Mouse (Mus musculus) Muller cell, postnatal 12 days (primary cell): ENCODE measurements around the gene Tcte3.
A peak's percentile ranks its signal among the peaks of the same experiment; 100 is the strongest.
"Not testable (repeated sequence)": the region's sequence is repeated elsewhere in the genome, so short reads cannot be mapped to it uniquely, and the experiment has no call there.

Experiments
- DNase-seq: peaks from one replicate; pipeline ENCODE4 v3.0.0-alpha.2; 2015; ENCODE audit errors: inconsistent ontology term

The Tcte3 gene

DNA sequence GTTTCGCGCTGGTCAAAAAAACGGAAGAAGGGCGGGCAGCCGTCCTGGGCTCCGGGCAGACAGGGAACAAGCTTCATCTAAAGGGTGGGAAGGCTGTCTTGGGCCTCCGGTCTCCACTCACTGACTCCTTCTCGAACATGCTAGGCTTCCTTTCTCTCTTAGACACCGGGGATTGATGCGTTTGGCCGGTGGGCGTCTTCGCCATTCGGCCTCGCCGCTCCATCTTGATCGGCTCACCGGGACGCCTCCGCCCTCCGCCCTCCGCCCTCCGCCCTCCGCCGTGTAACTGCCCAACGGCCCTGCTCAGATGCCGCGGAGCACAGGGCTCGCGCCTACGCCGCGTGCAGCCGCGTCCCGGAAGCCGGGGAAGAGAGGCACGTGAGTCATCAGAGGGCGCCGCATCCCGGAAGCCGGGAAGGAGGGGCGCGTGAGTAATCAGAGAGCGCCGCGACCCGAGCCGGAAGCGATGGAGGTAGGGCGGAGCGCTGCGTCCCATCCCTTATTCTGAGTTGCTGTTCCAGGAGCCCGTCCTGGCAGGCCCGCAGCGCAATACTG lies at the start of gene Tcte3, which contains the start of the genes Ermard and Gm3448:
TSS of gene Tcte3 (minus strand) at position 314 of the 555 bp plus-strand sequence.
TSS of gene Ermard (plus strand) at position 34 of the 555 bp plus-strand sequence.
TSS of gene Gm3448 (minus strand) at position 363 of the 555 bp plus-strand sequence.
- not testable (repeated sequence) for DNase-seq

DNA sequence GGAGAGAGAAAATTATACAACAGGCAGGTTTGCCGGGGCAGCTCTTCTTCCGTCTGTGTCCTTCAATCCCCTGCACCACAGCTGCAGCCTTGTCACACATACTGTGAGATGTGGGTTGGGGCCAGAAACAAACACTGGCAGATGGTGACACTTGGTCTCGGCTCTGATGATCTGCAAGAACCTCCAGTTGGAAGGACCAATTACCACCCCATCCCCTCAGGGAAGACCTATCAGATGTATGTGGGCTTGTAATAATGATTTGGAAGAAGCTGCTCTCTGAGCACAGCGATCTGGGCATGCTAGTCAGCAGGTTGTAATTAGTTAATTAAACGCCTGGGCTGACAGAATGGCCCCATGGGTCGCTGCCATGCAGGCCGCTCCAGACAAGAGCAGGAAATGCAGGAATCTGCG lies 47.3 kb upstream of the Tcte3 start:
- peak; percentile 52 for DNase-seq

DNA sequence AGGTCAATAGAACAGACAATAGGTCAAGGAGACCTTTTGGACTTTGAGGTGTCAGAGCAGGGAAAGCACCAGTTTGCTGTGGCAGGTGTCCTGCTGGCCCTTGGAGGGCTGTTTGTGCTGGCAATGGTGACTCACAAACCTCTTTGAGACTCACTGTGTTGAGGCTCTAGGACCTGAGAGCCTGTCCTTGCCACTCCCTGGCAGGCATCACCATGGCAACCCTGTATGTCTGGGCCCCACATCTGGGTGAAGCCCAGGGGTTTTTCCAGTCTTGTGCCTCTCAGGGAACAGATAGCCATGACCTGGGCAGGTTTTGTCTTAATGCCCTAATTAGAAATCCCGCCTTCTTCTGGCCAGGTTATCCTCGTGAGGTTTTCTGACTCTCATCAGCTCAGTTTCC lies 46.9 kb upstream of the Tcte3 start:
- DNase-seq: no peak

DNA sequence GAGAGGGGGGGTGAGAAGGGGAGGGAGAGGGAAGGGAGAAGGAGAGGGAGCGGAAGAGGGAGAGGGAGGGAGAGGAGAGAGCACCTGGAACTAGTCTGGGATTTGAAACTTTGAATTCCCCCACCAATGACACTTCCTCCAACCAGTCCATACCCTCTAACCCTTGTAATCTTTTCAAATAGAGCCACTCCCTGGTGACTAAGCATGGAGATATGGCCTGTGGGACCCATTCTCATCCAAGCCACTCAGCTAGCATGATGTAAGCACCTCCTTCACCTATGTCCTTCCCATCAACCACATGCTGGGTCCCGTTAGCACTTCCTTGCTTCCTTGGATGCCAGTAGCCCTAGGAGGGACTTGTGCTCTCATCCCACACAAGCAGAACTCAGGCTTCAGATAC lies 43.7 kb upstream of the Tcte3 start:
- DNase-seq: no peak

DNA sequence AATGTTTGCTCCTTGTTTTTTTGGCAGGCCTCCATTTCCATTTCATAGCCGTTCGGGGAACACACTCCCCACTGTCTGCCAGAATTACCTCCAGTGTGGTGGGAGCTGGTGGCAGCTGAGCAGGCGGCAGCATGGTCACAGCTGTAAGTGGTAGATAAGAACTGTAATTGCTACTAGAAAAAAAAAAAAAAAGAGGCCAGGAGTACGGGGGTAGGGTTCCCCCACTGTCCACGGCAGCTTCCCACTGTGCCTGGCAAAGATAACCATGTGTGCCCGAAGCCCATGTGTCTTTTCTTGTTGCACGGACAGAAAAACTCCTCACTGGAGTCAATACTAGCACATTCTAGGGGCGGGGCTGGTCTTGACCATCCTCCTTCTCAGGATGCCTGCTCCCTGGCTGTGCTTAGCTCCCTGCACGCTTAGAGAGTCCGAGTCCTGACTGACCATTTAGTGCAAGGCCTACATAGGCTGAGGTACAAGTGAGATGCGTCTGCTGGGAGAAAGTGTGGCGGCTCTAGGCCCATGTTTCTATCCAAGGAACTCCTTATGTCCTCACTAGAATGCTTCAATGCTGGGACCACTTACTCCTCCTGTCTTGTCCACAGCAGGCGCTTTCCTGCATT lies 43.0 kb upstream of the Tcte3 start:
- no peak for DNase-seq

DNA sequence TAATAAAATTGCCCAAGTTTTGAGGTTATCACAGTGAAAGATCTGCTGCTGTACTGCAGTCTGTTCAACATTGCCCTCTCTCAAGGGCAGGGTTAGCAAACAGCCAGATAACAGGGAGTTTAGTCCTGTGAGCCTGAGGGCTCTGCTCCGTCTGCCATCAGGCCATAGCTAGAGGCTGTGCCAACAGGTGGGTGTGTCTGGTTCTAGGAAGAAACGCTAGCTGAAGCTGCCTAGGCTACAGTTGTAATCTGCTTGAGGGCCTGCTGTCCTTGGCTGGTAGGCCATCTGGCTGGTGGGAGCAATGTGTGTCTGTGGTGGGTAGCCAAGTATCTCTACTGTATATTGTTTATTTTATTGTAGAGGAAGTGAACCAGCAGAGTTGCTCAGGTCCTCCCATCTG lies 36.2 kb upstream of the Tcte3 start:
- DNase-seq: no peak

DNA sequence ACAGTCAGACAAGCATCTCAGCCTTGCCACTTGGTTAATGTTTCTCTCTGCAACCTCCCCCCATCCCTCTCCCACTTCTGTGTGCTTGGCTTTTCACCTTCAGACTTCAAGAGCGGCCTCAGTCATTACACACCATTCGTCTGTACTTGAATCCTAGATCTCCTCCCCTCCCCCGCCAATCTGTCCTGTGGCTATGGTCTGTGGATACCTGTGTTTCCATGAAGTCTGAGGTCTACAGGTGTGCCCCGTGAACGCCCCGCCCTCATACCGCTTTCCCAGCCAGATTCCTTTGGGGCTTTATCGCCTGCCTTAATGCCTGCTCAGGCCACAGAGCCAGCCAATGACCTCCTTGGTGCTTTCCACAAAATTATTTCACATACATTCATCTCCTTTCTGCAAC lies 33.7 kb upstream of the Tcte3 start:
- no peak for DNase-seq

DNA sequence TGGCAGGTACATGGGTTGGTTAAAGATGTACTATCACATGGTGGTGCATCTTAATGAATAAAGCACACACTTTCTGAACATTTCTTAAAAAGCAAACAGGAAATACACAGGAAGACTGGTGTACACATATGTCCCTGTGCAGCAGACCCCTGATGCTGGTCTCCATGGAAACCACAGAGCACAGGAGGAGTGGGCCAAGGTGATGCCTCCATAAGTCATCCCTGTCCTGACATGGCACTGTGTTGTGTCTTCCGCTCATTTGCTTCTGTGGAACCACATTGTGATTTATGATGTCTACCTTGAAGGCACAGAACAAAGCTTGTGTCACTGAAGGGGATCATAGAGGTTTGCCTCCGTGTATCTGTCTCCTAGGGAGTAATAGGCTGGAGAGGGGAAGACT lies 30.9 kb upstream of the Tcte3 start:
- no peak for DNase-seq

DNA sequence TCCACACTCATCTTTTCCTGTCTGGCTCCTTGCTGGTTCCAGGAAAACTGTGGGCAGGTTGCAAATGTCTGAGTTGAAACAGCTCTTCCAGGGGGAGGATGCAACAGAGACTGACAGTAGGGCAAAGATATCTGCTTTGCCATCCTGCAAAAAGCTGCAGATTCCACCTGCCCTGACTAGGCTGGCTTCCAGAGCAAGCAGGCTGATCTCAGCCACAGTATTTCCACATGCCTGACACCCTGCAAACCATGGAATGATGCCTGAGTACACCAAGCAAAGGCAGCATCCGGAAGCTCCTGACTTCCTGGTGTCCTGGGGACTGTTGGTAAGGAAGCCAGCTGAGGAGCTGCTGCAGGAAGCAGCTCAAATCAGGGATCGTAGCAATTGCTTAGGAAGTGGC lies 27.8 kb upstream of the Tcte3 start:
- no peak for DNase-seq

DNA sequence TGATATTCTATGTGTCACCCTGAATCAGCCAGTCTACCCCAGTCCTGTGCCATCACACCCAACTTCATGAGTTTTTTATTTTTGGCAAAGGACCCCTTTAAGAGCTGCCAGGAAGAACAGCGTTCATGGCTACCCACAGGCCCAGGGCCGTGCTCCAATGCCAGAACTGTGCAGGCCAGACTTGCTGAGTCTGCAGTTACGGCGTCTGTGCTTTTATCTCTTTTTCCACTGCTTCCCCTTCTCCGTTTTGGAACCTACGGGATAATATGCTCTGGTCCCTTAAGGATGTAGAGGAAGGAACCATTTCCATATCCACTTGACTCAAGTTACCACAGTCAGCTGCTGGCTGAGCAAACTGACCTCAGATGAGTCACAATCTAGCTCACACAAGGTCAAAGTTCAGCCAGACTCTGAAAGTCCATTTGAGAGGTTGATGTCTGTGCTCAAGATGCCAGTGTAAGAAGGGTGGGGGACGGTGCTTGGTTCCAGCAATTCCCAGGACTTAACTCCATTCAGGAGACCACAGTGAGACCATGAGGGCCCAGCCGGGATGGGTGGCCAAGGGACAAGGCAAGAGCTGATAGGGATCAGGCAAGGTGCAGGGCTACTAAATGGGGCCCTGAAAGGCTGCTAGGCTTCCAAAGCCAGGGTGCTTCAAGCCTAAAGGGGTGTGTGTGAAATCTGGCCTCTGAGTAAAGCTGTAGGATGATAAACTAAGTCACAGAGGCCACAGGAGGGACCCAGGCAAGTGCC lies 26.9 kb upstream of the Tcte3 start:
- peak; percentile 37 for DNase-seq

DNA sequence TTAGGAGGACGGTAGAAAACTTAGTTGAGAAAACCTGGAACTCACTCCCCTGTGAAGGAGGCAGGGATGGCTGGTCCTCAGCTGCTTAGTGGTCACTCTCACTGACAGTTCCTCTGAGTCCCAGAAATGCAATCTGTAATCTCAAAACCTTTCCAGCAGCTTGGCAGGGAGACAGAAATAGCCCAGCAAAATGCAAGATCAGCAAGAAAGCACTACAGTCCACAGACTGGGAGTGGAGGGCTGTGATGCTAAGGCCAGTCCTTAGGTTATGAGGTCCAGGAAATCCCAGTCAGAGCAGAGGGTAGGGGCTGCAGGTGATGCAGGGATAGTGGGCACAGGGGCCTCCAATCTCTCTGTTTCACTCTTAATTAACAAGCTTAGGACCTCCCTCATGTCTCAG lies 25.6 kb upstream of the Tcte3 start:
- DNase-seq: peak; percentile 32

DNA sequence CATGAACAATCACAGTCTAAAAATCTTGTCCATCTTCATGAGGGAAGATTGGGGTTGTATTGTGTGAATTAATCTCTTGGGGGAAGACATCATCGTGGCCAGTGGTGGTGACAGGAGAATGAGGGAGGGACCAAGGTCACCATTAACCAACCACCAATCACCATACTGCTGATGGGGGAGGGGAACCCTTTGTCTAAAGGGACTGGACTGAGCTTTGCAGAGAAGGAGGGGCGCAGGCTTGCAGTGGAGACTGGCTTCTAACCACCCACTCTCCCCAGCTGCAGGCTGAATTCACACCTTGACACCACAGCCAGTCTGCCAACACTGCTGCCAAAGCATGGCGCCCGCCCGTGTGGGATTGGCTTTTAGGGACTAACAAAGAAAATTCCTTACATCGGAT lies 24.8 kb upstream of the Tcte3 start:
- DNase-seq: peak; percentile 62

DNA sequence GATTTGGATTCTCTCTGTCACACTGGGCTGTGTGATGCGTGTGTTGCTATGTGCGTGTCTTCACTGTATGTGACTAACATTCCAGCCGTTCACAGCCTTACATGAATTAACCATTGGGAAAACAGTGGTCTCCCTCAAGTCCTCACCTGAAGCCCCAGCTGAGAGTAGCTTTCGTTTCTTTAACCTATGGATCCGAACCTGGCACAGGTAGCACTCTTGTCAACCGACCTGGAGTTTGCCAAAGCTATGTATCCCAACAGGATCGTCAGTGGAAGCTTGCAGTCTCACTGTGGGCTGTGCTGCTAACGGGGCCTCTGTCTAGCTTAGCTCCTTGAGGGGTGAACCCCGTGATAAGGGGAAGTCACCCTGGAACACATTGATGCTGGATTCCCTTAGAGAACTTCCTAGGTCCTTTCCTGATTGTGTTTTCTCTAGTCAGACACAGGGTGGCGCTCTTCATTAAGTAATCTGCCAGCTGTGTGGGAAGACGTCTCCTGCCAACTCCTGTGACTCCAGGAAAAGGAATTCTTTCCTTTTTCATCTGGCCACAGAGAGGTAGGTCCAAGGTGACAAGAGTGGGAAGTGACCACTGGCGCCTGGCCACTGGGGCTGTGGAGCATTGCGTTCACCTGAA lies 24.2 kb upstream of the Tcte3 start:
- DNase-seq: peak; percentile 78

DNA sequence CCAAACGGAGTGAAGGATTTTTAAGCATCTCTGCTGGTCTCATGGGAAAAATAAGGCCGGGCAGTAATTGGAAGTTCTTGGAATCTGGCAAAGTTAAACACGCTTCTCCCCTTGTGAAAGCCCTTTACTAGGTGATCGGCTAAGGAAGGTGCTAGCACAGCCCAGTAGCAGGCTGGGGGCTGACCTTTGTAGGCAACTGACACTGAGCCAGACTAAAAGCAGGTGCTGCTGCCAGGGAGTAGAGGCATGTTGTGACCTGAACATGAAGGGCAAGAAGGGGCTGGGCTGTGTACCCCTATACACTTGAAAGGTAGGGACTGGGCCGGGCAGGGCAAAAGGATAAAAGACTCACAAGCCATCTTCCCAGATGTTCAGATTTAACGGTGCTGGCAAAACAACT lies 19.1 kb upstream of the Tcte3 start:
- DNase-seq: no peak

DNA sequence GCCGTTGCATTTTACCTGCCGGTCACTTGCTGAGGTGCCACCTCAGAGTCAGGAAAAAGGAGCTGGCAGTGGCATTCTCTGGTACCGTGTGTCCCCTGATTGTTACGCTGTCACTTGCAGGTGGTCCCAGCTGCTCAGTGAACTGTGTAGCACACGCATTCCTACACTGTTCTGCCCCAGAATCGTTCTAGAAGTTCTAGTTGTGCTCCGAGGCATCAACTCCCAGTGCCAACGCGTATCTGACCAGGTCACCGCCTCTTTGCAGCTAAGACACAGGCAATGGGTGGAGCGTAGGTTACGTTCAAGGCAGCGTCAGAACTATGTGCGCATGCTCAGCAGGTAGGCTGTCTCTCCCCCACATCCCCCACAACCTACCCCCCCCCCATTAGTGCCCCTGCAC lies 18.4 kb upstream of the Tcte3 start:
- no peak for DNase-seq

DNA sequence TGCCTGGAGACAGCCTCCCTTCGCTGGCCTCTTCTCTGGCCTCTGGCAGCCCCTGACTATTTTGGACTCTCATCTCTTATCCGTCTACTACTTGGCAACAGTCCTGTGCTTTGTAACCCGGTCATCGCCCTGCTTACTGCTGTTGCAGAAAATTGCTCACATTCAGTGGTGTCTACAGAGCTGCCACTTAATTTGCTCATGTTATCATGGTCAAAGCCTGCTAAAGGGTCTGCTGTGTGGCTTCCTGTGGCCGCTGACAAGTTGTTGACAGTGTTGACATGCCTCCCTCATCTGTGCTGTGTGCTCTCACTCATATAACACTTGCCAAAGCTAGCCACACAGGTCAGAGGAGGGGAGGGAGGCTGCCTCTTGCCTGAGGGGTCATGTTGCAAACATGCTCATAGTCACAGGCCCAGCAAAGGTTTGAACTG lies 16.9 kb upstream of the Tcte3 start:
- DNase-seq: no peak

DNA sequence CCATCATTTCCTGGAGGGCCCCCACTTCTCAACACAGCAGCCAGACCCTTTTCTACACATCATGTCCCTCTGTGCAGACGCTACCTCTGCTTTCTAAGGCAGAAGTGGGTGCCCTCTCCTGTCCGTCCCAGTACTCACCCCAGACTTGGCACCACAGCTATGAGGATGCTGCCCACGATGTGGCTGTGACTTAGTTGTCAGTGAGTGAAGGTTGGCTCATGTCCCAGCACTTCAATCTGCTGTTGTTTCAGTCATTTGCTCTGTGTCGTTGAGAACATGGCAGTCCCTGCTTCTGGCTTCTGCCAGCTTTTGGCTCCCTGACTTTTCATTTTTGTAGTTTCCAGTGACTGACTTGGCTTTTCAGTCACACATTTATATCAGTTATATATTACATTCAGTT lies 14.6 kb upstream of the Tcte3 start:
- DNase-seq: no peak

DNA sequence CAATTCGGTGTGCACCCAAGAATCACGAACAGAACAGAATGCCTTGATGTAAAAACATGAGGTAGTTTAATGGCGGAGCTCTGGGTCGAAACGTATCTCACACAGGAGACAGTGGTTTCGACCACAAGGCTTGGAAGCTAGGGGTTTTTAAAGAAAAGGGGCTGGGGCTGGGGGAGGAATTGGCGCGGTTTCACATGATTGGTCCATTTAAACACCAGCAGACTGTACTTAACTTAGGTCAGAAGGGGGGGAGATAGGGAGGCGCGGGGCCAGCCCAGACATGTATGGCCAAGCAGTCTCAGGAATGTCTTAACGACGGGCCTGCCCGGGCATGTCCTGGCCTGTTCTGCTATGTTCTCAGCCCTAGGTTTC lies 12.5 kb upstream of the Tcte3 start:
- not testable (repeated sequence) for DNase-seq

DNA sequence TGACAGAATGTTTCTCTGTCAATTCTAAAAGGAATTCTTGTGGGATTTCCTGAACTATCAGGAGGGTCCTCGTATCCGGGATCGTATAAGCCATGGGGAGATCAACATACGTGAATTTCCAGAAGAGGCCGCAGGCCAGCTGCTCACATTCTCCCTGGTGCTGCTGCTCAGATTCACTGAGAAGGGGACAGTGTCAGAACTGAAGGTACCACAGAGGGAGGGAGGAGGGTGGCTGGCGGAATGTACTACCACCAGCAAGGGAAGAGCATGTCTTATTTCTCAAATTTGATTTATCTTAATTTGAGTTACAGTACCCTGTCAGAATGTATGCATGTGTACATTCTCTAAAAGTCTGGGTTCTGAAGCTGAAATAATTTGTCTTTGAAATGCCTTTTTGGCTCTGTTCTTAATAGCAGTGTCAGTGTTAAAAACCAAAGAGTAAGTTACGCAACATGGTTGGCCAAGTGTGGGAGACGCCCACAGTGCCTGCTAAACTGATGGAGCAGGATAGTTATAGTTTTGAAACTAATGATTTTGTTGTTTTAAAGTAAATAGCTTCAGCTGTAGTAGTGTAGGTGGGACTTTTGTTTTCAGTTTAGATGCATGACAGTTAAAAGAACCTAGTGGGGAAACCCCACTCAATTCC lies 12.0 kb upstream of the Tcte3 start:
- DNase-seq: not testable (repeated sequence)

DNA sequence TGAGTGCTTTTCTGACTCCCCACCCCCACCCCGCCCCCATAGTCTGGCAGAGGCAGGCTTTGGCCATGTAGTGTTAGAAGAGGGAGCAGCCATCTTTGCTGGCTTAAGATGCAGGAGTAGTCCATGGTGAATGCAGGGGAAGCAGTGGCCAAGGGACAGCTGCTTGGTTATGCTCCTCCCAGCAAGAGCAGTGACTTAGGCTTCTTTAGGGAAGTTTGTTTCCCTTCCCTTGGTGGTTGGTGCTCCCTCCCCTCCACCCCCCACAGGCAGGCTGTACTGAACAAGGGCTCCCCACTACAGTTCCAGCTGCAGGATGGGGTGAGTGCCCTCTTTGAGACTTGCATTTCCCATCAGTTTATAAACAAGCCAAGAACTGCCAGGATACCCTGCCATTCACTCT lies 11.5 kb upstream of the Tcte3 start:
- DNase-seq: not testable (repeated sequence)

DNA sequence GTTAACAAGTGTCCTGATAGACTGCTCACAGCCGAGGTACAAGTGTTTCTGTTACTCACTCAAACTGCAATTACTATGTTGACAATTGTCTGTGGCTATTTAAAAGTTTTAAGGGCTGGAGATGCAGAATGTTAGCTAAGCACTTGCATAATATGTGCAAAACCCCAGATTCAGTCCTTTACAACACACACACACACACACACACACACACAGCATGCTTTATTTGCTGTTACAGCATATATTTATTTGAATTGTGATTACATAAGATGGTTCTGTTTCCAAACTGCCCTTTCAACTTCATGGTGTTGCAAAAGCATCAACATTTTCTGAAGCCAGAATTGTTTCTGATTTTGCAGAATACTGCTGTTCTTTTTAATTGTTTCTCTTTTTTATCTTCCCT lies 9.1 kb upstream of the Tcte3 start:
- not testable (repeated sequence) for DNase-seq

DNA sequence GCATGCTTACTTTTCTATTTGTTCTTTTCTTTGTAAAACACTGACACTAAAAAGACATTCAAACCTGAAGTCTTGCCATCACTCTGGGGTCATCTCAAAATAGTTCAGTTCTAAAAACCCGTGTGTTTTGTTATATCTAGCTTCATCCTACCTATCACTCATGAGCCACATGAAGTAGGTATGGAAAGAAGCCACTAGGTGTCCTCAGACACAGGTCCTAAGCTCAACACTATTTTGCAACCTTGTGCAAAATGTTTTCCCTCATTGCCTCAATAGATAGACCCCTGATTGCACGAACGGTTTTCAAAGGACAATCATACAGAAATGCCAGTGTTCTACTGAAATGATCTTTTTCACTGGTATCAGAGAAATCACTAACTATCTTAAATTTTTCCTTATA lies 833 bp downstream of the Tcte3 start:
- DNase-seq: not testable (repeated sequence)
